Mouse (Mus musculus) natural killer cell, adult 2 months (primary cell): ENCODE measurements around the gene Ndufv3.

Experiments
- DNase-seq, 2 experiments: peaks; one replicate each; pipeline ENCODE4 v3.0.0; 2022; ENCODE audit warnings: low spot score in 2 of 2

Gene Ndufv3

DNA sequence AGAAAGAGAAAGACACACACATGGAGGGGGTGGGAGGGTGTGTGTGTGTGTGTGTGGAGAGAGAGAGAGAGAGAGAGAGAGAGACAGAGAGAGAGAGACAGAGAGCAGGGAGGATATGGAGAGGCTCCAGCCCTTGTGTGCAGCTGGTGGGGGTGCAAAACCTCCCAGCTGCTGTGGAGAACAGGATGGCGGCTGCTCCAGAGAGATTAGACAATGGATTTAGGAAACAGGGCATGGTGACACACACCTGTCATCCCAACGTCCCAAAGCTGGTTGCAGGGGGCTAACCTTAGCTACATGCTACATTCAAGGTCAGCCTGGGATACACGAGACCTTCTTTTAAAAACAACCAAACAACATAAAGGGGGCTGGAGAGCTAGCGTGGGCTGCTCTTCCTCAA, 36.3 kb downstream of the Ndufv3 start:
- DNase-seq: no peak

DNA sequence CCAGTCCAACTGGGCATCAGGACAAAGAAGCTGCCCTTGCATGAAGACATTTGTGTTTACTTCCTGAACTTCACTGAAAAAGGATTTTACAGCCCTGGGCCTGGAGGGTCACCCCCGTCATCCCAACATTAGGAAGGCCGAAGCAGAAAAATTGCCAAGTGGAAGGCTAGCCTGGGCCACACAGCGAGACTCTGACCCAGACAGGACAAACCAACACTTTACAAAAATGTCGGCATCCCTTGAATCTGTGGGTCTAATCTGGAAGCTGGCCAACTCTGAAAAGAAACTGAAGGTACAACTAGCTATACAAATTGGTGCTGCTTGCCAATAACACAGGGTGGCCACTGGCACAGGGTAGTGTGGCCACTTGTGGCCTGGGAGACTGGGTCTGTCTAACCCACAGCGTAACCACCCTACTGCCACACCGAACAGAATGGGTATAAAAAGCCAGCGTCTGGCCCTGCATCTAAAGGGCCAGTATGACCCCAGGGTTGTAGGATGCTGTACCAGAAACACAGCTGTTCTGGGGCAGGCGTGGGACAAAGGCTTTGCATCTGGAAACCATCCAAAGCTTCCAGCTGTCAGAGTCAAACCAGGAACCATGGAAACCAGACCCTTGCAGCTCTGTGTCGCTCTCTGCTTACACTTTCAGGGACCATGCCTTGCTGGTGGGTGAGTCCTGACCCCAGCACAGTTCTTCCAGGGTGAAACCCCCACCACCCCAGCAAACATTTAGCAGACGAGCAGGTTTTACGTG, 37.4 kb downstream of the Ndufv3 start:
- no peak for DNase-seq

DNA sequence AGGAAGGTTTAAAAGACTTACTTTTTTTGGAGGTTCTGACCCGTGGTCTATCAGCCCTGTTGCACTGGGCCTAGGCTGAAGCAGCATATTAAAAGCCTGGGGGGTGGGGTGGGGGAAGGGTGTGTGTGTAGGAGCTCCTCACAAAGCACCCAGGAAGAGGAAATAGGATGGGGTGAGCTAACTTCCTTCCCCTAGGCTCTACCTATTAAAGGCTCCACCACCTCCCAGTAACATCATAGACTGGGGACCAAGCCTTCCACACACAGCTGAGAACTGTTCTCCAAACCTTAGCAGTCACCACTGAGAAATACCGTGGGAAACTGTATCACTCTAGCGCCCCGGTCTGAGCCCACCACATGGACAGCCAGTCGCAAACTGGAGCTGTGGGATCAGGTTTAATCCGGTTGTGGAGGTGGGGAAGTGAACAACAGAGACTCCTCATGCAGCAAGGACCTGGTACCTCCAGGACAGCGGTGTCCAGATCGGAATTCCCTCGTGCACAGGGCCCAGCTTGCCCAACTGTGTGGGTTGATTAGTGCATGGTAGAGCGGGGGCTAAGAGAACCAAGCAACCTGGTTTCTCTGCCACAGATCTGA, 38.1 kb downstream of the Ndufv3 start:
- no peak for DNase-seq

DNA sequence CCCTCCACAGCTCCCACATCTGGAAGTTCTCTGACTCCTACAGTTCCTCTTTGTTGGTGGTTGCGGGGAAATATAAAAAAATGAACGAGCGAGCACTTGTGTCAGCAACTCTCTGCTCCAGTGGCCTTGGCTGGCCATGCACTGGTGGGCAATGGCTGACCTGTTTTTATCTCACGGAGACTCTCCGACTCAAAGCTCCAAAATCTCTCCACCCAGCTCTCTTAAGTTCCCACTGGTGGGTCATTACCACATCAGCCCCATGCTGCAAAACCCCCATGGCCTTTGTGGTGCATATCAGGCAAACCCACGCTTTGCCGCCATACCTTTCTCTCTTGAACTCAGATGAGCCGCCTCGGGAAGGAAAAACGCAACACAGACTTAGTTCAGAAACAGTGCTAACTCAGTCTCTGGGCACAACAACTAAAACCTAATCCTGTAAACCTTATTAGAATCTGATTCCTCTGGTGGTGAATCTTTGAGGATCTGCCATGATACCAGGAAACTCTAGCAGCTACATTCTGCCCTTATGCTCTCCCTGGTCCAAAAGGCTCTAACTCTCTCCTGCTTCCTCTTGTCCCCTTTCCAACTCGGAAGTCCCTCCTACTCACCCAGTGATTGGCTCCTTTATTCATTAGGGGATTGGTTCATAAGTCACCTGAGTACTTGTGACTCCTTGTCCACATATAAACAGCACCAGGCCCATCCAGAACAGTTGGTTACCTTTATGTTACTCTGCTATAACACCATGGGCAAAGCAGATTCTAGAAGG, 39.3 kb downstream of the Ndufv3 start:
- DNase-seq: no peak

DNA sequence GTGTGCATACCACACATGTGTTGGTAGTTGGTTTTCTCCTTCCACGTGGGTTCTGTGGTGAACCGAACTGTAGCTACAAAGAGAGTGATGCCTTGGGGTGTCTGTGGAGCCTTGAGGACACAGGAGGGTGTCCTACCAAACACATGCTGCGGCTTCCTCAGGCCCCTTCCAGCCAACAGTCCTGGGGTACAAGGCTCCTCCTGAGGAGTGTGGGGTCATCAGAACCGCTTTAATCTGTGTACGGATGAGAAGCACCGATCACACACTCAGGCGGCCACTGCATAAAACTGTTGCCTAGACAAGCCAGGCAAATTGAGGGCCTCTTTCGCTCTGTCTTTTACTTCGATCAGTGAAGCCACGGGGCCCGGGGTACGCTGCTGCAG, 43.7 kb downstream of the Ndufv3 start:
- peak in 1 of 2 experiments; percentile 21 for DNase-seq

DNA sequence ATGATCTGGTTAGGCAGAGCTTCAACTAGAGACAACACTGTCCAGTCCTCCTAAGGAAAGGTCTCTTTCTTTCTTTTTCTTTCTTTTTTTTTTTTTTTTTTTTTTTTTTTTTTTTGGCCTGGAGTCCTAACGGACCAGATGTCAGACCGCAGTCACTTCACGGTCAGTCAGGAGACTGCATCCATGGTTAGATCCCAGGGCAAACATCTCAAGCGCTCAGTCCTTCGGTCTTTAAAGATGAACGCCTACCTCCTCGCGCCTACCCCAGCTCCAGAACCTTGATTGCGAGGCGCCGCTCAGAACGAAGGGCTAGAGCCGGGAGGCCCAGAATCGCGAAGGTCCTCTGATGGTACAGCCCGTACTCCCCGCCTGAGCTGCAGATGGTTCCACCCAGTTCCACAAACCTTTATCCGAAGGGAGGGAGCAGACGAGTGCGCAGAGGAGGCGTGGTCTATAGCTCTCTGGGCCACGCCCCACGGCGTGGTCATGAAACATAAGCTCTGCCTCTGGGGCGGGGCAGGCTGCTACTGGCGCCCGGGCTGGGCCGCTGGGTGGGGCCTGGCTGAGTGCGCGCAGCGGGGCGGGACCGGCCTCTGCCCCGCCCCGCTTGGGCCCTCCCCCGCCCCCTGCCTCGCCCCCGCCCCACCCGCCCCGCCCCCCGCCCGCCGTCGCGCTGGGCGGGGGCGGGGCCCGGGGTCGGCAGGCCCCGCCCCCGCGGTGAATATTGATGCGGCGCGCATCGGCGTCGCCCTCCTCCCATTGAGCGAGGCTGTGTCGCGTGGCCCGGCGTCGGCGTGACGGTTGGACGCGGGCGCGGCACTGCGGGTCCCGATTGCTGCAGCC, 44.3 kb downstream of the Ndufv3 start, which contains the start of gene Pknox1:
Pknox1 (plus strand) TSS at position 720 of the 843 bp plus-strand sequence.
- peak; percentile 97 to 99 for DNase-seq

DNA sequence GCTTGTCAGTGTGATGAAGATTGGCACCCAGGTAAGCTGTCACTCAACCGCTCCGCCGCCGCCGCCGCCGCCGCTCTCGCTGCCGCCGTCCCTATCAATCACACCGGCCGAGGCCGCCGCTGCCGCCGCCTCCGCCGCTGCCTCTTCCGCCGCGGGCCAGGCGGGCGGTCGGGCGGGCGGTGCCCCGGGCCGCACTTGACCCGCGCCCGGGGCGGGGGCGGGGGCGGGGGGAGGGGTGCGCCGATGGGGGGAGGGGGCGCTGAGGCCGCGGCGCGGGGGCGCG, 44.9 kb downstream of the Ndufv3 start:
- no peak for DNase-seq

DNA sequence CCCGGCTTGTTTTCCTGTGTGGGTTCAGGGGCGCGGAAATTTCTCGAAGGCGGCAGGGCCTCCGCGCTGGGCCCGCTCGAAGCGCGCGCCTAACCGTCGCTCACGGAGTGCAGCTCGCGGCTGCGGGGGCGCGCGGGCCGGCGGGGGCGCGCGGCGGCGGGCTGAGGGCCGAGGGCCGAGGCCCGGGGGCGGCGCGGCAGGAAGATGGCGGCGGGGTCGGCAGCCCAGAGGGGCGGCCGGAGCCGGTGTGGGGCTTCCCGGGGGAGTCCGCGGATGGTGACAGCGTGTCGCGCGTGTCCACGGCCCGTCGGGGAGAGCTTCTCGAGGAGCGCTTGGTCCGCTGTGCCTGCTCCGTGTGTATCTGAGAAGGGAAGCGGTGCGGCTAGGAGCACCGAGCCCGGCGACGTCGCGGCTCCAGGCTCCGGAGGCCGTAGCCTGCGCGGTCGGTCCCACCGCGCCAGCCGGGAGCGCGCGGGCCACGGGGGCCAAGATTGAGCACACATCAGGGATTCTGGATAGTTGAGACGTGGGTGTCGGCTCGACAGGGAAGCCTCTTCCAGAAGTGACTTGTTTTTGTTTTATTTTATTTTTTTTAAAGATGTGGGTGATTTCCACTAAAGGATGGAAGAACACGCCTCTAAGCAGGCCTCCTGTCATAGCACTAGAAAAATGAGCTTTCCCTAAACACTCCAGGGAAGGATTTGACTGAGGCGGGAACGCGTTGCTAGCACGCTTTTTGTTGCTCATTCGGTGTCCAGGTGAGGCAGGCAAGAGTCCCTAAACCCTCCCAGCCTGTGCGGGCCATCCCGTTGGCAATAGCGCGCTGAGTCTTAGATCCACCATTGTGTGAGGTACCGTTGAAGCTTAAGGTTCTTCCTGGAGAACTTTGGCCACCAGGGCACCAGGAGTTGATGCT, 45.5 kb downstream of the Ndufv3 start:
- peak; percentile 38 to 57 for DNase-seq

DNA sequence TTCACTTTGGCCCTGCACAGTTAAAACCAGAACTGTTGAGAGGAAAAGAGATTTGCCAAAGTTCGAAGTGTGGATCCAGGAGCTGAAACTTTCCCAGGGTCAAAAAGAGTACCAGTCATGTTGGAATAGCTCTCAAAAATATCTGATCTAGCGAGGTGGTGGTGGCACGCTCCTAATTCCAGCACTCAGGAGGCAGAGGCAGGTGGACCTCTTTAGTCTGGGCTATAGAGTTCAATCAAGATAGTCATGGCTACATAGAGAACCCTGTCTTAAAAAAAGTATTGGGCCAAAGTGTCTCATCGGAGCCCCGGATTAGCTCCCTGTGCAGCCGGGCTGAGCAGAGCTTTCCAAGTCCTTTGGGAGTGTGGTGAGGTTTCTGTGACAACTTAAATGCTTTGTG, 46.4 kb downstream of the Ndufv3 start:
- DNase-seq: no peak

DNA sequence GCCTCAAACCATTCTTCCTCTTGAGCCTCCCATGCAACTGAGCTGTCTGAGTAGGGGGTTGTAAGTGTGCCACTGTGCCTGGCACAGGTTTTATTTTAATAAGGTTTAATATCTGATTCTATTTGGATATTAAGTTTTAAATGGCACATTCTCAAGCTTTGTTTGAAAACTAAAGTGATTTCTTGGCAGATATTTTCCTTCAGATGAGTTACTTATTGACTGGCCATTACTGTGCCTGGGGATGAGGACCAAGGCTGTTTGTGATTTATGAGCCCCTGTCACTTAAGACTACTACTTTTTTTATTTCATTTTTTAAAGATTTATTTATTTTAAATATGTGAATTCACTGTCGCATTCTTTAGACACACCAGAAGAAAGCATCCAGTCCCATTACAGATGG, 49.8 kb downstream of the Ndufv3 start:
- DNase-seq: no peak

DNA sequence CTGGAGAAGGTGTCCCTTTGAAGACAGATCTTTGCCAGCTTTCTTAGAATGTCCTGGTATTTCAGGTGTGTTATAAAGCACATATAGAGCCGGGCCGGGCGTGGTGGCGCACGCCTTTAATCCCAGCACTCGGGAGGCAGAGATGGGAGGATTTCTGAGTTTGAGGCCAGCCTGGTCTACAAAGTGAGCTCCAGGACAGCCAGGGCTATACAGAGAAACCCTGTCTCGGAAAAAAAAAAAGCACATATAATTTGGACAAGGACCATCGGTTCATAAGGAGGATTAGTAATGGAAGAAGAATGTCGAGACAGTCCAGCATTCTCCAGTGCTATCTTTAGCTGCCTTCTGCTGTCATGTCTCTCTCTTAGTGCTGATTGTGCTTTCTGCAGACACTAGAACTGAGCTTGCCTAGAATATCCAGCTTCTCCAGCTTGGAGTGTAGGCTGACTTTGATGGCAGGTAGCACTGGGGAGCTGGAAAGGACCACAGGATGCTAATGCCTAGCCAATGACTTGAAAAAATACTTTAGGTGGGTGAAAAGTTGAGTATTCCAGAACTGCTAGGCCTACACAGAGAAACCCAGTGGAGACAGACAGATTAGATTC, 50.5 kb downstream of the Ndufv3 start:
- DNase-seq: no peak

DNA sequence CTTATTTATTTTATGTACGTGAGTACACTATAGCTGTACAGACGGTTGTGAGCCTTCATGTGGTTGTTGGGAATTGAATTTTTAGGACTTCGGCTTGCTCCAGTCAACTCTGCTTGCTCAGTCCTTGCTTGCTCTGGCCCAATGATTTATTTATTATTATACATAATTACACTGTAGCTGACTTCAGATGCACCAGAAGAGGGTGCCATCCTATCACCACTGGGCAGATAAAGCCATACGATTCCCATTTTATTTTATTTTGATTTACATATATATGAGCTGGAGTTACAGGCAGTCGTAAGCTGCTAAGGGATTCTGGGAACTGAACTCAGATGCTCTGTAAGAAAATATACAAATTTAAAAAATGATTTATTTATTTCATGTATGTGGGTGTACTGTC, 51.8 kb downstream of the Ndufv3 start:
- DNase-seq: no peak

DNA sequence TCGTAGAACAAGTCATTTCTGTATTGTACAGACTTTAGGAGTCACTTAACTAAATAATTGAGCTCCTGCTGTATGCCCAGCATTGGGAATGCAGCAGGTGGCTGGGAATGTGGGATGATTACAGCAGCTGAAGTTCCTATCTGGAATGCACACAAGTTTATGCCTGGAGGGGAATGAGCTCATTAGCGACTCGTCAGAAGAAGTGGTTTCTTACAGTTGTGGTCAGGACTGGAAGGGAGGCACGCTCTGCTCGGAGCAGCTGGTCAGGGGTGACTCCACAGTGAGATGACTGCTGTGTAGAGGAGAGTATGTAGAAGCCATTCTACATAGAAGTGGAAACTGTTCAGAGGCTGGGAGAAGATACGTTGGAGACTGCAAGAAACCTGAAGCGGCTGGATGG, 54.7 kb downstream of the Ndufv3 start:
- DNase-seq: no peak

DNA sequence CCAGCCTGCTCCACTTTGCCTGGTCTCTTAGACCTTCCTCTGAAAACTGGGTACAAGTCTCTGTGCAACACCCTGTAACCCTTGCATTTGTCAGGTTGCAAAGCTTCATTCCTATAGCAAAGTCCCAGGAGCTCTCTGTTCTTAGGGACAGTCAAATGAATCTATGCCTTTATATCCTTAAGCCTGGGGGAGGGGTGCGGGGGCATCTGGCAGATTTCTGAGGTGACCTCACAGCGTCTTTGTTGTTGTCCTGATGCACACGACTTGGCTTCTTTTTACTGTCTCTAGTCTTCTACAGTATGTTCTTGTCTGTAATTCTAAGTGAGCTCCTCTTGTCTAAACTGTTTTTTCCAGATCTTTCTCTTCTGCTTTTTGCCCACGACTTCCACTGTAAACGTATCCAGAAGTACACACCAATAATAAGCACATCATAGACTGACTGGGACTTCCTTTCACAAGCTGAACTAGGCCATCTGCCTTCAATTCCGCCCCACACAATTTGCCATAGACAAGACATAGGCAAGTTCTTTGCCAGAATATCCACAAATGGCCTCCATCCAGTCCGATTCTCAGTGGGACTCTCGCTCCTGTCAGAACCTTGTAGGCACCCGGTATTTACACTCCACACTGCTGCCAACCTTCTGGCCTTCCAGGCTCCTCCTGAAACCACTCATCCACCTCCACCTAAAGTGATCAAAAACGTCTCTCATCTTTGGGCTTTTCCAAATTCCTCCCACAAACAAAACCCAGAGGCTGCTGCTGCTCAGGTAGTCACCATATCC, 56.7 kb downstream of the Ndufv3 start:
- no peak for DNase-seq

DNA sequence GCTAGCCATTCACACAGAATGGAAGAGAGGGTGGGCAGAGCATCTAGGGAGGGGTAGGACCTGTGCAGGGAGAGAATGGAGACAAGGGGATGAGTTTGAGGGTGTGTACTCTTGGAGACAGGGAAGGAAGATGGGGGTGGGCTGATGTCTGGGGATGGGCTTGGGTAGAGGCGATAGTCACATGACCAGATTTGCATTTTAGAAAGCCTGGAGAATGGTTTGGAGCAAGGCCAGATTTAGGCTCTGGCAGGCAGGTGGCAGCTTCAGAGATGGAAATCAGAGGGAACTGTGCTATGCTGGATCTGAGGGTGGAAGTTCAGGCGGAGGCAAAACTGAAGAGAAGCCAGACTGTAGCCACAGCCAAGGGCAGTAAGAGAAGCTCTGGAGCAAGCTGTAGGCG, 60.4 kb downstream of the Ndufv3 start:
- no peak for DNase-seq
